Mouse (Mus musculus): ENCODE measurements around the gene Sec62. TPM values are rescaled to one million over a fixed set of nuclear protein-coding genes. Genes with fewer than 3 reads are reported as not detected.
A peak's percentile ranks its signal among the peaks of the same experiment; 100 is the strongest.

The Sec62 gene
- total and polyA plus RNA-seq, 3 experiments, result 35.6 to 171 (median 75.4) TPM

DNA sequence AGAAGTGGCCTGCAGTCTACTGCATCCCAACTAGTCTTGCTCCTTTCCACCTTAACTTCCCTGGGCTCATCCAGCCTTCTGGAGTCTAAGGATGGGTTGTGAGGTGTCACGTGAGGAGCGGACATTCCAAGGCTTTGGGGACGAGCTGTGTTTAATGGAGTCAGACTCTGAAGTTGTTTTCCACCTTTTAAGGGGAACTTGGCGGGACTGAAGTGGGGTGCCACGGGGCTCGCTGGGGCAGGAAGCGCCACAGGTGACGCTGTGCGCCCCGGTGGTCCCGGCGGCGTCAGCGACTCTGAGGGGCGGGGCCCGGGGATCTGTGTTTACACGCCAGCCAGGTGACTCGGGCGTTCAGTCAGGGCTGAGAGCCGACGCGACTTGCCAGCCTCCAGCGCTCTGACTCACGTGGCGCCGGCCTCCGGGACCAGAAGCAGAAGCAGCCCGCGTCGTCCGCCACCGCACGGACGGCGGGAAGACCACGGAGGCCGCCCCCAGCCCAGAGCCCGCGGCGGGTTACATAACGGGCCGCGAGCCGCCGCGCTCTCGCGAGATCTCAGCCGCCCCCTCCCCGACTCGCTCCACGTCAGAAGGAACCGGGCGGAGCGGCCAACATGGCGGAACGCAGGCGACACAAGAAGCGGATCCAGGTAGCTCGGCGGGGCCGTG, at the start of gene Sec62 (continued):
- TF ChIP-seq JUND (IDR thresholded peaks at IDR 0.05; ENCODE audit: low read depth, low read length), result no peak
- no peak for TF ChIP-seq CHD1 (IDR thresholded peaks at IDR 0.05; ENCODE audit: low read depth, low read length)
- TF ChIP-seq USF1 (IDR thresholded peaks at IDR 0.05; ENCODE audit: low read depth, low read length), result peak; percentile 89
- TF ChIP-seq TCF12 (IDR thresholded peaks at IDR 0.05; ENCODE audit: low read depth, low read length), result peak; percentile 87

DNA sequence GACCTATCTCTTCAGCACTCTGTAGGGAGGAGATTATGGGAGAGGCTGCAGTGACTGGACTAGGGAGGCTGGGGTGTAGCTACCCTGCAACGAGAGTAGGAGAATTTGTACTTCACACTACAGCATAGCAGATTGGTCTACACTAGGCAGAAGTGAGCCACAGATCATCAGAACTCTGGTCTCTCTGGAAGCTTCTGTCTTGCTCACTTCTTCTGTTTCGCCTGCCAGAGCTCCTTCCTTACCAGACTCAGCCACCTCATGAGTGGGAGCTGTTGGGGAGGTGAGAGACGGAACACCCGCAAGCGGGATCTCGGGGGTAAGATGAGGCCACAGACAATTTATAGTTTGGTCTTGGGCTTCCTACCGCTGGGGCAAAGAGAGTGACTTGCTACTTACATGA, 49.8 kb upstream of the Sec62 start:
- no peak overlapping the region for H3K27ac ChIP-seq (ENCODE audit: control insufficient read depth, low read depth, low read length)
- TF ChIP-seq ZNF384 (IDR thresholded peaks at IDR 0.05; ENCODE audit: low read depth, low read length) (no peak), MYB (IDR thresholded peaks at IDR 0.05; ENCODE audit: low read depth, low read length) (no peak), TBP (IDR thresholded peaks at IDR 0.05; ENCODE audit: low read depth, low read length) (no peak), USF1 (IDR thresholded peaks at IDR 0.05; ENCODE audit: low read depth, low read length) (no peak), E2F4 (IDR thresholded peaks at IDR 0.05; ENCODE audit: borderline replicate concordance, low read depth, low read length) (no peak), POLR2AphosphoS5 (IDR thresholded peaks at IDR 0.05; ENCODE audit: borderline replicate concordance, low read depth, low read length) (no peak), CTCF (IDR thresholded peaks at IDR 0.05 in 2 of 3, conservative IDR thresholded peaks at IDR 0.05 in 1 of 3; ENCODE audit: control insufficient read depth in 1 of 3, insufficient read depth in 1 of 3, low read depth in 2 of 3, low read length in 3 of 3, poor library complexity in 1 of 3, severe bottlenecking in 1 of 3) (no peak), MXI1 (IDR thresholded peaks at IDR 0.05; ENCODE audit: low read depth, low read length) (no peak), MYC (IDR thresholded peaks at IDR 0.05; ENCODE audit: low read depth, low read length) (no peak), ZKSCAN1 (IDR thresholded peaks at IDR 0.05; ENCODE audit: low read depth, low read length) (no peak), RCOR1 (IDR thresholded peaks at IDR 0.05; ENCODE audit: low read depth, low read length) (no peak), NELFE (IDR thresholded peaks at IDR 0.05; ENCODE audit: low read depth, low read length) (no peak), UBTF (IDR thresholded peaks at IDR 0.05; ENCODE audit: borderline replicate concordance, insufficient read depth, low read depth, low read length) (no peak), MAZ (IDR thresholded peaks at IDR 0.05; ENCODE audit: low read depth, low read length) (no peak), HCFC1 (IDR thresholded peaks at IDR 0.05; ENCODE audit: low read depth, low read length) (no peak)
- no peaks in the 10 kb centered on the region for H3K79me2 ChIP-seq (ENCODE audit: control insufficient read depth, insufficient read depth, low read length, poor library complexity)
- no peaks in the 10 kb centered on the region for H3K9me3 ChIP-seq (replicated peaks; ENCODE audit: insufficient read depth, low read length)
- no peak for DNase-seq (ENCODE audit: low read depth, low spot score)
- no peaks in the 10 kb centered on the region for H3K27me3 ChIP-seq (ENCODE audit: control insufficient read depth in 1 of 2, insufficient read depth in 2 of 2, low read length in 2 of 2)
- no peaks in the 10 kb centered on the region for H3K36me3 ChIP-seq (ENCODE audit: control insufficient read depth in 1 of 2, insufficient read depth in 2 of 2, low read length in 2 of 2)
- H3K9ac ChIP-seq (ENCODE audit: control insufficient read depth, low read depth, low read length, poor library complexity, severe bottlenecking), result no peak overlapping the region
- no peak overlapping the region for H3K4me3 ChIP-seq (ENCODE audit: control insufficient read depth in 1 of 2, insufficient read depth in 1 of 2, low read depth in 2 of 2, low read length in 2 of 2)
- H3K4me1 ChIP-seq (ENCODE audit: control insufficient read depth in 1 of 2, insufficient read depth in 2 of 2, low read length in 2 of 2), result no peaks in the 10 kb centered on the region

DNA sequence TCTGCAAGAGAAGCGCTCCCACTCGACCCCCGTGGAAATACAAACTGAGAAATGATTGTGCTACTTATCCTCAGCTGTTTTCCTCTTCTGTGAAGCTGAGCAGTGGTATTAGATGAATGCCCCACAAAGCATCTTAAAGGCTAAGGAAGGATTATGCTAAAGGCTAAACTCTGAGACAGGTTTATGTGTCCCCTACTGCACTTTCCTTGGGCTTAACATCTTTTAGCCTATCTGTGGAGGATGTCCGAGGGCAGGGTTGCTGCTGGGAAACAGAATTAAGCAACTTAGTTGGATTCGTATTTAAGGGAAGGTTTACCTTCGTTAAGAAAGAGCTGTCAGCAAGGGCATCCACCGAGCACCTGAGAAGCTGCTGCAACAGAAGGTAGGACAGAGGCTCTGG, 46.7 kb upstream of the Sec62 start, which contains the start of gene Samd7:
Gene Samd7, plus strand, starts transcription at position 288 of the 400 bp plus-strand sequence.
- TF ChIP-seq BHLHE40 (IDR thresholded peaks at IDR 0.05; ENCODE audit: borderline replicate concordance, low read depth, low read length), result no peak
- TF ChIP-seq ELF1 (IDR thresholded peaks at IDR 0.05; ENCODE audit: low read depth, low read length), result no peak
- TF ChIP-seq ETS1 (IDR thresholded peaks at IDR 0.05; ENCODE audit: low read depth, low read length), result no peak
- no peak for TF ChIP-seq HCFC1 (IDR thresholded peaks at IDR 0.05; ENCODE audit: low read depth, low read length)
- no peak for TF ChIP-seq RCOR1 (IDR thresholded peaks at IDR 0.05; ENCODE audit: low read depth, low read length)
- no peak for TF ChIP-seq USF1 (IDR thresholded peaks at IDR 0.05; ENCODE audit: low read depth, low read length)
- H3K9me3 ChIP-seq (replicated peaks; ENCODE audit: insufficient read depth, low read length), result no peaks in the 10 kb centered on the region
- H3K79me2 ChIP-seq (ENCODE audit: control insufficient read depth, insufficient read depth, low read length, poor library complexity), result no peaks in the 10 kb centered on the region
- H3K27me3 ChIP-seq (ENCODE audit: control insufficient read depth in 1 of 2, insufficient read depth in 2 of 2, low read length in 2 of 2), result no peaks in the 10 kb centered on the region
- H3K27ac ChIP-seq (ENCODE audit: control insufficient read depth, low read depth, low read length), result no peak within 1 kb of the TSS
- no peak for DNase-seq (ENCODE audit: low read depth, low spot score)
- peaks cover 0 to 3% of the 10 kb centered on the region in 2 experiments; a peak in 2 of 4 replicates for H3K4me1 ChIP-seq (ENCODE audit: control insufficient read depth in 1 of 2, insufficient read depth in 2 of 2, low read length in 2 of 2)
- peaks cover 0 to 3% of the 10 kb centered on the region in 2 experiments; a peak in 1 of 4 replicates for H3K36me3 ChIP-seq (ENCODE audit: control insufficient read depth in 1 of 2, insufficient read depth in 2 of 2, low read length in 2 of 2)
- no peak within 1 kb of the TSS for H3K4me3 ChIP-seq (ENCODE audit: control insufficient read depth in 1 of 2, insufficient read depth in 1 of 2, low read depth in 2 of 2, low read length in 2 of 2)
- no peak within 1 kb of the TSS for H3K9ac ChIP-seq (ENCODE audit: control insufficient read depth, low read depth, low read length, poor library complexity, severe bottlenecking)

All from MEL (cell line).